Mouse (Mus musculus): ENCODE data around the gene Olfr746. TPM values are rescaled to one million over a fixed set of nuclear protein-coding genes. Genes with fewer than 3 reads are reported as not detected.

Gene Olfr746
- not detected in 2 replicates for polyA plus RNA-seq (2015; fragmentation: Nextera tagmentation; extraction: Ambion mirVana)

DNA sequence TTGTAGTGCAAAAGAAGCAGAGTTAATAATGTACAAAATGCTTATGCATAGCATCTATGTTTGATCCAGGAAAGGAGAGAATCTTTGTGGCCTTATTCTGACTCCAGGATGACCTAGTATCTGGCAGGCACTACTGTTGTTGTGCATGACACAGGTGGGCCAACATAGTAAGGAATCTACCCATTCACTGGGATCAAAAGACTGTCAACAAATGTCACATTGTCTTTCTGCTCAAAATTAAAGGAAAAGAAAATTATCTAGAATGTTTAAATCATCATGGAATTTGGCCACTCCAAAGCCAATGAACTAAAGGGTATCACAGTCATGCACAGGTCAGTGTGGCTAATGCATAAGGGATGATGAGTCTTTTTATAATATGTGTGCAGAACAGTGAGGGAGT is at the start of gene Olfr746:
Gene Olfr746 (plus strand): TSS at position 301 of the 400 bp plus-strand sequence.
- no peak within 1 kb of the TSS for H3K27ac ChIP-seq (replicated peaks)
- H3K4me3 ChIP-seq = no peak within 1 kb of the TSS
- no peak for ATAC-seq (ENCODE audit: low FRiP score, low read depth)
- H3K9me3 ChIP-seq = no peaks in the 10 kb centered on the region
- H3K4me2 ChIP-seq = no peak within 1 kb of the TSS
- H3K4me1 ChIP-seq (replicated peaks) = no peaks in the 10 kb centered on the region
- no peak within 1 kb of the TSS for H3K9ac ChIP-seq
- no peaks in the 10 kb centered on the region for H3K27me3 ChIP-seq
- no peaks in the 10 kb centered on the region for H3K36me3 ChIP-seq

DNA sequence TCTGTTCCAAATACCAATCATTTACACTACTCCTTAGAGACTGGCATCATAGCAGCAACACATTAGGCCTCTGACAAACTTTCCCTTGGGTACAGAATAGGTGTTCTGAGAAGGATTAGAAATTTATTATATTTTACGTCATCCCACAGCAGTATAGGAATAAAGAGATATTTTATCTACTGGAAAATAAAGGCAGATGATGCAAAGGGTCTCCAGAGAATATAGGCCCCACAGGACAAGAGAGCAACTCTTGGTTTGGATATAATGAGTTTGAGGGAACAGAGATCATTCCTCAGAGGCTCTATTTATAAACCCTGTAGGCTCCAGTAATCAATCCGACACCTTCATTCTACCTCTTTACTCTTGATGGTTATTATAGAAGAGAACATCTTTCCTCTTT is 32.3 kb upstream of the Olfr746 start, which contains the start of gene Olfr744:
Gene Olfr744 (plus strand): TSS at position 301 of the 400 bp plus-strand sequence.
- H3K9me3 ChIP-seq = no peaks in the 10 kb centered on the region
- H3K27me3 ChIP-seq = no peaks in the 10 kb centered on the region
- 98% methylated on average over 2 of the region's 2 CpGs for WGBS
- no peak within 1 kb of the TSS for H3K4me3 ChIP-seq
- no peak within 1 kb of the TSS for H3K9ac ChIP-seq
- no peaks in the 10 kb centered on the region for H3K36me3 ChIP-seq
- H3K4me1 ChIP-seq (replicated peaks) = no peaks in the 10 kb centered on the region
- H3K4me2 ChIP-seq = no peak within 1 kb of the TSS
- no peak within 1 kb of the TSS for H3K27ac ChIP-seq (replicated peaks)
- ATAC-seq (ENCODE audit: low FRiP score, low read depth) = no peak

DNA sequence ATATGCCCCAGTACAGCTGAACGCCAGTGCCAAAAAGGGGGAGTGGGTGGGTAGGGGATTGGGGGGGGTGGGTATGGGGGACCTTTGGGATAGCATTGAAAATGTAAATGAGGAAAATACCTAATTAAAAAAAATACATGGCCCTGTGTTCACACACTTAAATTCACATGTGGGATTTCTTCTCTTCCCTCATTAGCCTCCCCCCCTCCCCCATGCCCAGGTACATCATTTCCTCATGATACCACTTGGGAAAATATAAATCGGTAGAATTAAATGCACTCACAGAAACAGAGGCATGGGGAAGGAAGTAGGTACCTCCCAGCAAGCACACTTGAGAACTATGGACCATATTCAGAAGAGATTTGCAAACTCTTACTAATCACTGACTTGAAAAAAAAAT is 7.8 kb upstream of the Olfr746 start, which contains the start of gene Olfr745:
Gene Olfr745 (plus strand): TSS at position 301 of the 400 bp plus-strand sequence.
- no peak for ATAC-seq (ENCODE audit: low FRiP score, low read depth)
- H3K4me1 ChIP-seq (replicated peaks) = no peaks in the 10 kb centered on the region
- H3K27me3 ChIP-seq = no peaks in the 10 kb centered on the region
- no peak within 1 kb of the TSS for H3K9ac ChIP-seq
- H3K27ac ChIP-seq (replicated peaks) = no peak within 1 kb of the TSS
- WGBS = 88% methylated on average over 2 of the region's 2 CpGs
- no peak within 1 kb of the TSS for H3K4me2 ChIP-seq
- no peaks in the 10 kb centered on the region for H3K9me3 ChIP-seq
- H3K4me3 ChIP-seq = no peak within 1 kb of the TSS
- H3K36me3 ChIP-seq = no peaks in the 10 kb centered on the region

DNA sequence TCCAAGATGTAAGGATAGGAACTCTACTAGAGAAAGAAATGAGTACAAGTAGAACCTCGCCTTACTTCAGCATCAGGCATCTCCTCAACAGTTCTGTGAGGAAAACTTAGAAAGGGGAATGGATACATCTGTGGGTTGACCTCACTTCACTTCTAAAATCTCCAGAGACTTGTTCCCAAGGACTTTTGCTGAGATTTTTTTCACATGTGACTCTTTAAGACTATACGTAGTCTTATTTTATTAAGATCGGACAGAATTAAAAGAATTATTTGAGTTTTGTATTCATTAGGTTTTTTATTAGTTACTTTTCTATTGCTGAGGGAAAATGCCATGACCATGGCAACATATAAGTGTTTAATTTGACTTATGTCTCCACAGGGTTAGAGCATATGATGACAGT is 46.2 kb downstream of the Olfr746 start, which contains the start of gene Olfr747:
Gene Olfr747 (minus strand): TSS at position 101 of the 400 bp plus-strand sequence.
- Histone ChIP-seq H3K4me3 (no peak within 1 kb of the TSS), H3K9me3 (no peaks in the 10 kb centered on the region), H3K27ac (replicated peaks) (no peak within 1 kb of the TSS), H3K9ac (no peak within 1 kb of the TSS), H3K4me2 (no peak within 1 kb of the TSS), H3K27me3 (no peaks in the 10 kb centered on the region), H3K4me1 (replicated peaks) (no peaks in the 10 kb centered on the region), H3K36me3 (no peaks in the 10 kb centered on the region)
- ATAC-seq (ENCODE audit: low FRiP score, low read depth) = no peak
- WGBS = 96% methylated on average over 3 of the region's 3 CpGs

Other genes starting within 250 kb of the Olfr746 start
- gene Olfr738, start 239.5 kb upstream of the Olfr746 start, polyA plus RNA-seq (2015; fragmentation: Nextera tagmentation; extraction: Ambion mirVana) = not detected in 2 replicates
- gene Olfr739, start 228.5 kb upstream of the Olfr746 start, polyA plus RNA-seq (2015; fragmentation: Nextera tagmentation; extraction: Ambion mirVana) = not detected in 2 replicates
- not detected in 2 replicates for gene Olfr740, start 201.5 kb upstream of the Olfr746 start, polyA plus RNA-seq (2015; fragmentation: Nextera tagmentation; extraction: Ambion mirVana)
- gene Olfr741, start 174.3 kb upstream of the Olfr746 start, polyA plus RNA-seq (2015; fragmentation: Nextera tagmentation; extraction: Ambion mirVana) = not detected in 2 replicates
- not detected in 2 replicates for gene Olfr742, start 143.5 kb upstream of the Olfr746 start, polyA plus RNA-seq (2015; fragmentation: Nextera tagmentation; extraction: Ambion mirVana)
- gene Olfr743, start 125.2 kb upstream of the Olfr746 start, polyA plus RNA-seq (2015; fragmentation: Nextera tagmentation; extraction: Ambion mirVana) = not detected in 2 replicates
- not detected in 2 replicates for gene Olfr744, start 32.2 kb upstream of the Olfr746 start, polyA plus RNA-seq (2015; fragmentation: Nextera tagmentation; extraction: Ambion mirVana)
- gene Olfr745, start 7.7 kb upstream of the Olfr746 start, polyA plus RNA-seq (2015; fragmentation: Nextera tagmentation; extraction: Ambion mirVana) = not detected in 2 replicates
- gene Olfr747, start 46.1 kb downstream of the Olfr746 start, polyA plus RNA-seq (2015; fragmentation: Nextera tagmentation; extraction: Ambion mirVana) = not detected in 2 replicates
- not detected in 2 replicates for gene Olfr748, start 60.3 kb downstream of the Olfr746 start, polyA plus RNA-seq (2015; fragmentation: Nextera tagmentation; extraction: Ambion mirVana)
- not detected in 2 replicates for gene Olfr749, start 98.0 kb downstream of the Olfr746 start, polyA plus RNA-seq (2015; fragmentation: Nextera tagmentation; extraction: Ambion mirVana)
- gene Ttc5, start 138.4 kb downstream of the Olfr746 start, polyA plus RNA-seq (2015; fragmentation: Nextera tagmentation; extraction: Ambion mirVana) = 121 and 127 TPM in 2 replicates
- not detected in 2 replicates for gene Ccnb1ip1, start 160.6 kb downstream of the Olfr746 start, polyA plus RNA-seq (2015; fragmentation: Nextera tagmentation; extraction: Ambion mirVana)
- gene Parp2, start 160.8 kb downstream of the Olfr746 start, polyA plus RNA-seq (2015; fragmentation: Nextera tagmentation; extraction: Ambion mirVana) = 44.3 and 45.4 TPM in 2 replicates
- gene Tep1, start 223.5 kb downstream of the Olfr746 start, polyA plus RNA-seq (2015; fragmentation: Nextera tagmentation; extraction: Ambion mirVana) = 2.0 and 2.9 TPM in 2 replicates

Data from hindbrain, embryonic 15.5 days (tissue).